Mouse (Mus musculus) WW6 (cell line): Measurements from ENCODE around the gene Ssbp3.

Experiments
- DNase-seq: peaks from one replicate; pipeline ENCODE4 v3.0.0-alpha.2; 2013; ENCODE audit warnings: low read depth, low spot score

Gene Ssbp3

DNA sequence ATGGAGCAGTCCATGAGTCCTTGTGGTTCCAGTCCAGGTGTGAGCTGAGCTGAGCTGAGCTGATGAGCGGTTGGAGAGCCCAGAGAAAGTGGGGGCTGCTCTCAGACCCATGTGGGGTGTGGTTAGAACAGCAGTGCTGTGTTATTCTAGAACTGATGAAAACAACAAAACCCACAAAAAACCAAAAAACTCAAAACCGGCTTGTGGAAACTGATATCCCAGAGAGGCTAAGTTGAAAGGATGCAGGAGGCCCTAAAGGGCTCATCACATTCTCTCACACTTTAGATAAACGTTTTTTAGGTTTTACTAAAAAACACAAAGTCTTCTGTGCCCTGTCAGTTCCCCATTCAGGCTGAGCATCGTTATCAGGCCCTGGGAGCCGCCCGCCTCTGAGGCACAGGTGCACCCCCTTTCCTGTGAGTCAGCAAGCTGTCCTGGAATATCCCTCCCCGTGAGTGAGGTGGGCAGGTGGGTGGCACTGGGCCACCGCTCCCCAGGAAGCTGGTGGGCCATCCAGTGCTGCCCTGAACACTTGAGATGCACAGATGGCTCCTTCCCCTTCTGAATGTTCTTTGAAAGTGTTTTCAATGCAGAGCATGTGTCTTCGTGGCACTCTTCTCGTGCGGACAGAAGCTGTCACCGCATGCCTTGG lies 24.6 kb downstream of the Ssbp3 start:
- no peak for DNase-seq

DNA sequence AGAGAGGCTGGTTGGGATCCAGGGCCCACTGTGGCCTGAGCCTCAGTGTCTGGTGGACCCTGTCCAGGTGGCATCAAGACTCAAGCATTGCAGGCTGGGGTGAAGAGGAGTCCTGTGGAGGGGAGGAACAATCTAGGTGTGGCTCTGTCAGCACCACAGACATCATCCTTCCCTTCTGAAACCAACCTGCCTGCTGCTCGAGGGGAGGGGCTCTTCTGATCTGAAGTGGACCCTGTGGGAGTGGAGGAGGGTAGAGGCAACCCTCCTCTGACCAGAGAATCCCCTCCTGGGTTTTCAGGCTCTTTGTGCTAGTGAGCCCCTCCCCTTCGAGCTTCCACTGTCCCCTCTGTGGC lies 25.1 kb downstream of the Ssbp3 start:
- no peak for DNase-seq

DNA sequence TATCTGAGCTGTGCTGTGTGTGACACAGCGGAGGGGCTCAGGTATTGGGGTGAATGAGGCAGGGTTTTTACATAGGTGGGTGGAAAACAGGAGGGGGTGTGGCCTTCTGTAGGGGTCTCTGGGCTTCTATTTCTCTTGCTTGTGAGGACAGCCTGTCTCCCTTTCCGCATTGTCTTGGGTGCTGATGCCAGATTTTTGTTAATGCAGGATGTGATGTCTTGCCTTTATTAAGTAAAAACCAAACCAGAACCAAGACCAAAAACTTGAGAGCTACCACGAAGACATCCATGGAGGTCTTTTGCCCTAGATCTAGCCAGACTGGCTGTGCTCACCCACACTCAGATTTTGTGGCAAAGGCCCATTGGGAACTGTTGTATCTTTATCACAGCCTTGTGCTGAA lies 25.5 kb downstream of the Ssbp3 start:
- DNase-seq: no peak

DNA sequence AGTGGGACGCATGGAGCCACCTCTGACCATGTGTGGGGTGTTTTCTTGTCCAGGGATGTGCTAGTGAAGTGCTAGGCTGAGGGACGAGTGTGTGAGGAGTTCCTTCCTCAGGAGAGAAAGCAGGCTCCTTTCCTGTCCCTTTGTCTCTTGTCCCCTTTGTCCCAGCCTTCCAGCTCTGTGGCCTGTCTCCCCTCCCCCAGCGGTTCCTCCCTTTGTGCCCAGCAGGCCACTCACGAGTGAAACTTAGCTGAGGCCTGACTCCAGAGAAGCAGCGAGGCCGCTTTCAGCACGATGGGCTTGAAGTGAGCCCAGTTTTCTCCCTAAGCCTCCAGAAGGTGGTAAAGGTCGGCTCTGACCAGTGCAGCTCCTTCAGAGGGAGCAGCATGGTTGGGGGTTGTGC lies 26.2 kb downstream of the Ssbp3 start:
- no peak for DNase-seq

DNA sequence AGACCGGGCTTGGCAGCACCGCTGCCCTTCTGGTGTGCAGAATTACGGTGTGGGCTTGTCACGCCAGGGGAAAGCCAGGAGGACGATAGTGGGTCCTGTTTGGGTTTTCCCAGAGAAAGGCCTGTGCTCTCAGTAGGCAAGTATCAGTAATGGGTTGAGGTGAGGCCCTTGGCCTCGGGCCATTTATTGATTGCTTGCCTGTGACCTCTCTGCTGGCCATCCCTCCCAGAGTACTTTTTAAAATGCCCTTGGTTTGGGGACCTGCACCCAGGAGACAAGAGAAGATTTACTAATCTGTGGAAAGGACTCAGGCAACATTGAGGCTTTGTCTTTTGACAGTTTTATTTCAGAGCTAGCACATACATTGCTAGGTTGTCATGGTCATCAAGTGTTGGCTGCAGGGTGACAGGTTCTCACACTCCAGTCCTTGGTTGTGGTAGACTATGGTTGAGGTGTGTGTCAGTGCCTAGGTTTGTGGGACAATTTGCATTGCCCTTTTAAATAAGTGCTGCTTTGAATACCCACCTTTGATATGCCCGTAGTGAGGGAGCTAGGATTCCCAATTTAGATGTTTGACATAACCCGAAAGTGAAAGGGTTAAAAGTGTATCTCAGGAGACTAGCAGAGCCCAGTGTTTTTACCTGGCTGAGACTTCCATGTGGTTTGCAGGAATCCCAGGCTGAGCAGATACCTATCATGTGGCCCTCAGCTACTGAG lies 28.2 kb downstream of the Ssbp3 start:
- DNase-seq: no peak

DNA sequence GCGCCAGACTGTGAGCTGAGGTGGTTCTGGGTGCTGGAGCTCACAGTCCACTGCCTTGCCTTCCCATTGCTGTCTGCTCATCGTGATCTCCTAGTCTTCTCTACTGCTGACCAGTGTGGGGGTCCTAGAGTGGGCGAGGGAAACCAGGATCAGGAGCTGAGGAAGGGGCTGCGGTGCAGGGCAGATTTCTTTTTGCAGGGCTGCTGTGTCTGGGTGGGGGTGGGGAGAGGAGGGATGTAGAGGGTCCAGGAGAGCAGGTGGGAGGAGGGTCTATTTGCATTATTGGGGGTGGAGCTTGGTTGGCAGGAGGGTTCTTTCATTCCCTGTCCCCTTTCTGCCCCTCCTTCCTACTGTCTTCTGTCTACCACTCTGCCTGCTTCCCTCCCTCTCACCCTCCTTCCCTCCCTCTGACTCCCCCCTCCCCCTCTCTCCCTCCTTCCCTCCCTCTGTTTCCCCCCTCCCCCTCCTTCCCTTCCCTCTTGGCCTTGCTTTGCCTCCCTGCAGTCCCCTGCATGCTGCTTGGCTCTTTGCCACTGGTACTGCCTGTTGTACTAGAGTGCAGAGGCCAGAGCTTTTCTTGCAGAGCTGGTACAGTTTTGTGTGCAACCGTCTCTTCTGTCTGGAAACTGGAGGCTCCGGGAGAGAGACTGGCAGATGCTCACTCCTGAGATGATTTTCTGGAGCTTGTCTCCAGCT lies 28.9 kb downstream of the Ssbp3 start:
- DNase-seq: no peak

DNA sequence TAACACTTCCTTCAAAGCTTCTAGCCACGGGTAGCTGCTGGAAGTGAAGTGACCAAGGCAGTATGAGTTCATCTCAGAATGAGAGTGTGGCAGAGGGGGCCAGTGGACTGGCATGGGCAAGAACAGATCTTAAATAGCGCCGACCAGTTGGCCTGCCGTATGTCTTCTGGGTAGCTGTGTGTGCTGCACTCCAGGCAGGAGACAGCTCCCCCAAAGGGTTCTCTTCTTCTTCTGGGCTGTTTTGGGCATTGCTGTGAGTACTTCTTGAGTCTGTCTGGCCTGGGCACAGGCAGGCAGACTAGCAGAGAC lies 29.4 kb downstream of the Ssbp3 start:
- DNase-seq: no peak

DNA sequence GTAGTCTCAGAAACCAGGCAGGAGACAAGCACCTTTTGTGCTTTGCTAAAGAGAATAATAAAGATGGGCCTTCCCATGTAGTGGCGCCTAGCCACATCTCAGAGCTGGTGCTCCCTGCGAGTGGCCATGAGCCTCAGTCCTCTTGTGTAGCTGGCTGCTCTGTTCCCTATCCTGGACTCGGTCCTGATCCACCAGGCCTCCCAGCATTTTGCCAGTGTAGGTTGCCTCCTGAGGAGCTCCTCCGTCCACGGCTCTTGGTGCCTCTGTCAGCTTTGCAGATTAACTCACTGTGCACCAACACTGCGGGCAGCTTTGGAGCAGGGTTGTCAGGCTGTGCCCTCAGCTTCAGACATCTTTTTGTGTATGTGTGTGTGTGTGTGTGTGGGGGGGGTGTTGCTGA lies 30.4 kb downstream of the Ssbp3 start:
- no peak for DNase-seq

DNA sequence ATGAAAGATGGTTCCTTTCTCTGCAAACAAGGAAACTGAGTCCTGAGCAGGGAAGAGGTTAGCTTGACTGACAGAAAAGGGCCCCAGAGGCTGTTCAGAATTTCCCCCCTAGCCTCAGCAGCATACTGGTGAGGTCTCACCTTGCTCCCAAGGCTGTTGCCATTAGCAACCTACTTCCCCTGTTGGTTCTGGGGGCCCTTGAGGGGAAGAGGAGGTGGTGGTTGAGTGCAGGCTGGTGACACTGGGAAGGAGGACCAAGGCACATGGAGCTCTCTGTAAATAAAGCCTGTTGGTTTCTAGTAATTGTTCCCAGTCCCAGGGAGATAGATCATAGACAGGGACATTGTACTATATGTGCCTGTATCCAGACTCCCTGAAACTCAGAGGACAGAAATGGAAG lies 31.0 kb downstream of the Ssbp3 start:
- no peak for DNase-seq

DNA sequence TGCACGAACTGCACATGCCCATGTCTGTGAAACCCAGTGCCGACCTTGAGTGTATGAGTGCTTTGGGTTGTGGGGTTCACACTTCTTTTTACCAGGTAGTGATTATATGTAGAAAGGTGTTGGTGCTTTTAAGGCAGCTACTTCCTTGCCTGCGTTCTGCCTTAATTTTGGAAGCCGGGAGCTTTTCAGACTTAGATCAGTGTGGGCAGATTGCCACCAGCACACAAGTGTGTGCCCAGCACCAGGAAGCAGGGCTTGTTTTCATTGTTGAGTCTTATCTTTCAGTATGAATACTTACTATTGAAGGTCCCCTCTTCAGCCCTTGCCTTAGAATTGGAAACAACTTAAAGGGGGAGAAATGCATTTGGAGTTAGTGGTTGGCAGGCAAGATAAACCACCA lies 32.0 kb downstream of the Ssbp3 start:
- no peak for DNase-seq

DNA sequence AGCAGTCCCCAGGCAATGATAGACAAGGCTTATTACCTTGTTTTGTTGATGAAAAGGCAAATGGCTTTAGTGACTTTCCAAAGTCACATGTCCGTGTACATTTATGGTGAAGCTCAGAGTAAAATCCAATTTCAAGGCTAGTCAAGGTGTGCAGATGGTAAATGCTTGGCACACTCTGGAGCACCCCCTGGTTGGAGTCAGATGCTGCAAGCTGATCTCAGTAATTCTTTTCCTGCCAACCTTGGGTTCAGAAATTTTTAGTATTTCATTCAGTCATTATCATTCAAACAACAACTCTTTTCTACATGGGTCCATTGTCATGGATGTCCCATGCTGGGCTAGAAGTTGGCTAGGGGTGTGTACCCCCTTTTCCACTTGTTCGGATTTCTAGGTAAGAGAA lies 33.1 kb downstream of the Ssbp3 start:
- DNase-seq: no peak

DNA sequence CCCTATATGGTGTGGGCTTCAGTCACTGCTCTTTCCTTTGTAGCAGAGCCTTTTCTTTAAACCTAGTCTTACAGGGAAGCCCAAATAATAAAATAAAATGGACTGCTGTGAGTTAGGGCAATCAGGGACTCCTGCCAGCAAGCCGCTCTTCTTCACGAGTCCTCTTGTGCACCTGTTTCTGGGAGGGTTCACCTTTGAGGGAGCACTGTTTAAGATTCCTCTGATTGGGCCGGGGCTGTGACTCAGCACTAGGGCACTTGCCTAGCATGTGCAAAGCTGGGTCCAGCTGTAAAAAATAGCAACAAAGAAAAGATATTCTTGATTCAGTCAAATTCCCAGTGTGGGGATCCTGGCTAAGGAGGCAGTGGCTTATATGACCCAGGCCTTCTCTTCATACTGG lies 34.4 kb downstream of the Ssbp3 start:
- no peak for DNase-seq

DNA sequence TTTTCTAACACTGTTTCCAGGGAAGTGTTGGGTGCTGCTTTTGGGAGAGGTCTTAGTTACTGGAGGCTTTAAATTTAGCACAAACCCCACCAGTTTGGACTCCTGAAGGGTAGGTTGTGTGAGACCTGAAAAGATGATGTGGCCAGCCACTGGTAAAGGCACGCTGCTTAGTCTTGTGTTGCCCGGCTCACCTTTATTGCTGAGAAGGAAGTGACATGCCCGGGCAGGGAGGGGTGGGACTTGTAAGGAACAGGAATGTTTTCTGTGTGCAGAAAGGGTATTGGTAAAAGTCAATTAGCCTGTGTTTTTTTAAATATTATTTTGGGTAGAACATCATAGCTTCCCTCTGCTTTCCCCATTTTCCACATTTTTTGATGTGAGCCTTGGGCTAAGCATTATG lies 37.2 kb downstream of the Ssbp3 start:
- DNase-seq: no peak

DNA sequence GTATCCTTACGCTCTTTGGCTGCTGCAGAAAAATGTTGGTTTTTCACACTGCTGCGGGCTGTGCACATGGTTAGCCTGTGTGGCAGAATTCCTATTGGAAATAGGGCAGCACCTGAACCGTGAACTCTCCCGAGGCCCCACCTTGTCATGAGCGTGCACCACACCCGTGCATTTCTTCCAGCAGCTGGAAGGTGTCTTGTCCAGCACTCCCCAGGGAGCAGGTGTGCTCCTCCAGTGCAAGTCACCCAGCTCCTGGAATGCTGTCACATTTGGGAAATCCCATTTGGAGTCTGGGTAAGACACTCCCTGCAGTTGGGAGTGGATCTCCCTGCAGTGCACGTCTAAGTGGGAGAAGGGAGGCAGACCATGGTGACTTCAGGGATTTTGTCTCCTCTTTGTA lies 38.0 kb downstream of the Ssbp3 start:
- DNase-seq: no peak

DNA sequence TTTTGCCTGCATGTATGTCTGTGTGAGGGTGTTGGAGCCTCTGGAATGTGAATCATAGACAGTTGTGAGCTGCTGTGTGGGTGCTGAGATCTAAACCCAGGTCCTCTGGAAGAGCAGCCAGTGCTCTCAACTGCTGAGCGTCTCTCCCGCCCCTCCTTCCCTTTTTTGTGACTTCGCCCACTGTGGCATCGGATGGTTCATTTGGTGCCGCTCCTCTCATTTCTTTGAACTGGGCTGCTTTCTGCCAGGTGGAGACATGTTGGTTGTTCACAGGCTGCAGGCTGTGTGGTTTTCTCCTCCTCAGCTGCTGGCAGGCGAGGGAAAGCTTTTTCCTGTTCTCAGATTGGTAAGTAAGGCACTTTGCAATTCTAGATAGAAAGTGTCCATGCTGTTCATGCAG lies 38.7 kb downstream of the Ssbp3 start:
- no peak for DNase-seq

DNA sequence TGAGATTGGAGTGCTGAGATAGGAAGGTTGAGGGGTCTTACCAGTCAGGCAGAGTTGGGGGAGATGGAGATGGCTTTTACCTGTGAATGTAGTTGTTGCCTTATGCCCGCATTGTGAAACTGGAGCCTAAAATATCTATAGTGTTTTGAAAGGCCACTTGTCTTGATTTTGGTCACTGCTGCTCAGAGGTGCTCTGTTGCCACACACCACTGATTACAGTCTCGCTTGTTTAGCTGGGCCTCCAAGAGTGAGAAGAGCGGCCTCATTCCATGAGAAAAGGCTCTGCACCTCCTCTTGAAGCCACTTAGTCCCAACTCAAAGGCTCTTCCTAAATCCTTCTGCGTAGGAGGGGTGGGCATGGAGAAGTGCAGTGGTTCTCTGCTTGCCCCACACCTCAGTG lies 40.3 kb downstream of the Ssbp3 start:
- DNase-seq: no peak

DNA sequence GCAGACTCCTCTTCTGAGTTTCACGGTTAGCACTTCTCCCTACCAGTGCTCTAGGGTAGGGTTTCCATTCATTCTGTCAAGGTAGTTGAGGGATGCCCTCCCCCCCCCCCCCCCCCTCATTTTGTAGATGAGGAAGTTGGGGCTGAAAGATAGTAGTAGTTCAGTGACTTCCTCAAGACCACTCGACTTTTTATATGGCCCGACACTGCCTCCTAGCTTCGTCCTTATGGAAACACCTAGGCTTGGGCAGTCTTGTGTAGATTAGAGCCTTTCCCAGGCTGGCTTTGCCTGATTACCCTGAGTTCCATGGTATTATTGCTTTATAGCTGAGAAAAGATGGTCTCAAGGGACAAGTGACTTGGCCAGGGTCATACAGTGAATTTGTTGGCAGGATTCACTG lies 41.0 kb downstream of the Ssbp3 start:
- no peak for DNase-seq

DNA sequence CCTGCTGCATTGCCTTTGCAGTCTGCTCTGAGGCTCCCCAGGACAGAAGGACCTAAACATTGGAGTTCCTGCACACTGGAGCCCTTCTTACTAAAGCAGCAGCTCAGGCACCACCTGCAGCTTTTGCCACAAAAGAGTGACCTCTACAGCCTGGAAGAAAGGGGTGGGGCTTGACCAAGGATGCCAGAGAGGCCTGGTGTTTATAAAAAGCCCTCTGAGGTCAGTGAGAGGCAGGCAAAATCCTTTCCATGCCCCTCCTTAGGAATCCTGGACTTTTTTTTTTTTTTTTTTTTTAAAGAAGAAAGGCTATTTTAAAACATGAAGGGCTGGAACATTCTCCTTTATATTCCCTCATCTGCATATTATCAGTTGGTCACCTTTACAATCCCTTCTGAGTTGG lies 42.7 kb downstream of the Ssbp3 start:
- DNase-seq: no peak

DNA sequence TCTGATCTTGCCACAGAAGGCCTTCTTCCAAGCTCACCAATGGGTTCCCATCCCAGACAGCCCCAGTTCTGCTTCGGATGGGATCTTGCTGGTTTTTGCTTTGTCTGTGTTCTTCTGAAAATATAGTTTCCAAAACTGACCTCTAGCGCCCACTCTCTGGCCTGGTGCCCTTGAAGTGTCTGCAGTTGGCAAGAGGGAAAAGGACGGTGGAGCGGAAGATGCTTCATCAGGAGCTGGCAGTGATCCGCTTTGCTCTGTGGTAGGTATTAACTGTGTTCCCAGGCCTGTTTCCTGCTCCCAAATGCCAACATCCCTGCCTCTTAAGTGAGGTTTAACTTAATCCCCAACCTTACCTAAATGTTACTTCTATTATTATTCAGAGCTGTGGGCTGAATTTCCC lies 43.3 kb downstream of the Ssbp3 start:
- DNase-seq: no peak

DNA sequence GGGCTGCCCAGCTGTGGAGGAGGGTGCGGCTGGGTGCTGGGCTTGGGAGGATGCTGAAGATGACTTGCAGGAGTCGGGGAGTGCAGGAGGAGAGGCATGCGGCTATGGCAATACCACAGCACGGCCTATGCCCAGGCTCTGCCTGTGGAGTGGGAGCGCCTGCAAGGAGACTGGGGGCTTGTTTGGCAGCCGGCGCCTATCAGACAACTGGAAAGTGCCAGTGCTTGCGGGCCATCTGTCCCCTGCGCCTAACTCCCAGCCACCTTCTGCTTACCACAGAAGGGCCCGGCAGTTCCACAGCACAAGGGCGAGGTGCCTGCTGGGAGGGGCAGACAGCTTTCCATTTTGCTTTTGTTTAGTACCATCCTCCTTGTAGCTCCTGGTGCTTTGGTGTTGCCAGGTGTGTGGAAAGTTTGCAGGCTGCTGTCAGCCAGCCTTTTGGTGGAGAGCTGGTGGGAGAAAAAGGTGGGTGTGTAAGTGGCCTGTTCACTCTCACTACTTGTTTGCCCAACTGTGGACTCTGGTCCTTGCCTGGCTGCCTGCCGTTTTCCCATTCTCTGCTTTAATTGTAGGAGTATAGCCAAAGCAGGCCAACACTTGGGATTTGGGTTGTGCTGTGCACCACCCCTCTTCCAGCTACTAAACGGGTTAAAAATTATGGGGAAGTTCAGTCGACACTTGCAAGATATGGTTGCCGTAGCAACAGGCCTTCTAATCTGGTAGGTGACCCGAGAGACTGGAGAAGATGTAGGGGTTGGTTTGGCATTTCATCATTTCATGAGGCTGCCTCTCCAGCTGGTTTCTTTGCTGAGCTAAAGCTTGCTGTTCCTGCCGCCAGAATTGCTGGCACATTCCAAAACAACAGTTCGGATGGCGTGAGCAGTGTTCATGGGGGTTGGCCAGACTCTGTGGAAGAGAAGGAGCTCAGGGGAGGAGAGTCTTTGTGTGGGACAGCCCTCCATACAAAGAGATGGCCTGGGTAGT lies 45.5 kb downstream of the Ssbp3 start:
- no peak for DNase-seq

DNA sequence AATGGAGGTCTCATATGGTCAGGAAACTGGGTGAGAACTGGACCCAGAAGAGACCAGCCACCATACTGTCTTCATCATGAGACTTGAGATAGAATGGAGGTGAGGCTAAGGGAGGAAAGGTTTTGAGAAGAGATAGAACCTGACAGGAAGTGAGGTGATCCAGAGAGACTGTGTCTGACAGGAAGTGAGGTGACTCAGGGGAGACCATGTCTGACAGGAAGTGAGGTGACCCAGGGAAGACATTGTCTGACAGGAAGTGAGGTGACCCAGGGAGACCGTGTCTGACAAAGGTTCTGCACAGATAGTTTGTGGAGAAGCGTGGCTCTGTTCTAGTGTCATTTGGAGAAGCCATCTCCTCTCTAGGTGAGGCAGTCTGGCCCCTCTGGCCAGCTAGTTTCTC lies 47.6 kb downstream of the Ssbp3 start:
- no peak for DNase-seq

DNA sequence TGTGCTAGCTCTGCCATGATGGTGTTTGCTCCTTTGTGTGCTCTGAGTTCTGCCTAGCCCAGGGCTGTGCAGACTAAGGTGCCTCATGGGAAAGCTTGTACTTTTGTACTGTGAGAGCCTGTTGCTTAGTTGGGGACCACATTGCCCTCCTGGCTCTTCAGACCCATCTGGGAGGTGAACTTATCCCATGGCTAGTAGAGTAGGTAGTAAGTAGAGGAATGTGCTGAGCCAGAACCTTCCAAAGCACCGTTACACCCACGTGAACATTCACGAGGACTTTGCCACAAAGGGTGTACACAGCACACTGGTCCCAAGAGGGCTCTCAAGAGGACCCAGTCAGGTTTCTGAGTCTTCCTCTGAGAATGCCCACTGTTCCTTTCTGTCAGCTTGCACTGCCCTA lies 48.1 kb downstream of the Ssbp3 start:
- no peak for DNase-seq
